Mouse (Mus musculus): ENCODE measurements around the gene Gm49387.

- TF ChIP-seq HCFC1 (IDR thresholded peaks at IDR 0.05; ENCODE audit: borderline replicate concordance, insufficient read depth, low read length) (no peak), CHD2 (IDR thresholded peaks at IDR 0.05; ENCODE audit: low read depth, low read length) (no peak), ZC3H11A (IDR thresholded peaks at IDR 0.05; ENCODE audit: borderline replicate concordance, low read depth, low read length) (no peak)
These were observed 40.6 kb upstream of the Gm49387 start for GRCm38 (mm10) chr14:31681291-31681690.
